Mouse (Mus musculus): ENCODE data around the gene 2810408A11Rik. TPM values are rescaled to one million over a fixed set of nuclear protein-coding genes. Genes with fewer than 3 reads are reported as not detected.
"Not testable (repeated sequence)": the region's sequence is repeated elsewhere in the genome, so short reads cannot be mapped to it uniquely, and the experiment has no call there.

The 2810408A11Rik gene
- polyA plus RNA-seq, 1 experiment from 2014 or later = 3.6 TPM

GRCm38 (mm10) chr11:69921114-69922011 lies 20.6 kb upstream of the 2810408A11Rik start, which contains the start of gene Eif5a:
Eif5a (minus strand) TSS chr11:69921958.
- in situ Hi-C loops (cut with MboI; ENCODE audit: low pct_unique_long_range_greater_than_20kb) = no loop called here
- no peak for TF ChIP-seq CTCF (IDR thresholded peaks at IDR 0.05)
- no peaks in the 10 kb centered on the region for H3K27me3 ChIP-seq
- DNase-seq (ENCODE audit: low read depth, low spot score) (peak; percentile 99), ATAC-seq (peak; percentile 71)
- POLR2A ChIA-PET = interaction anchor here (0.6 to 2.6 kb wide), 6 partner anchors 15 to 734 kb away, joined by 3 to 7 read pairs (median 4); partner anchors contain the start of genes 2810408A11Rik and Neurl4
- CTCF ChIA-PET = interaction anchor here (0.9 to 6.0 kb wide), 3 partner anchors 12 to 40 kb away, joined by 3 to 43 read pairs (median 3); no protein-coding TSS in a partner anchor

DNA sequence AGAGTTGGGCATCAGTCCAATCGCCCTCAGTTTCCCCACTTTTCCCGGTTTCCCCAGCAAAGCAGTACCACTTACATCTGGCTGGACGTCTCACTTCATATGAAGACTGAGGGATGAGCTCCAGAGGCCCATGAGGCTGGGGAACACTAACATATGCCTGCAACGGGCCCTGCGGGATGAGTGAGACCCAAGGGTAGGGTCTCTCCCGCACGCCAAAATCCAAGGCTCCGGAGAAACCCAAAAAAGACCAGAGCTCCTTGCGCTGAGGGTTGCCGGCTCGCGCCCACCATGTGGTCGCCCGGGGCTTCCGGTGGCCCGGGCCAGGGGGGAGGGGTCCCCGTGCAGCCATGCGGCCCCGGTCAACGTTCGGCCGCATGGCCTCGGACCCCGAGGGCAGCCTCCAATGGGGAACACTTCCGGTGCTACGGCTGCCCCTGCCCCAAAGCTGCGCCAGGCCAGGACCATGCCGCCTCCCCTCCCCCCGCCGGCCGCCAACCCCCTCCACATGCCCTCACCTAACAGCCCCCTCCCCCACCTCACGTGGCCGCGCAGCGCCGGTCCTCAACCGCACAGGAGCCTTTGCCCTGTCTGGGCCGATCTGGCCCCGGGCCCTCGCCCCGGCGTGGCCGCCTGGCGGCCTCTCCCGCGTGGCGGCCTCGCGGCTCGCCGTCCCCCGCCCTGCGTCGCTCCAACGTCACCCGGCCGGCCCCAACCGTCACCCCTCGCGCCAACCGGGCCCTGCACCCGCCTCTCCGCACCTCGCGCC lies 19.7 kb upstream of the 2810408A11Rik start:
- POLR2A ChIA-PET = interaction anchor here (0.5 to 2.6 kb wide), 5 partner anchors 16 to 322 kb away, joined by 3 to 7 read pairs (median 6); partner anchors contain the start of genes 2810408A11Rik and Neurl4
- CTCF ChIA-PET = interaction anchor here (0.9 to 6.0 kb wide), 4 partner anchors 12 to 43 kb away, joined by 3 to 43 read pairs (median 3); partner anchors contain the start of gene Tmem95
- in situ Hi-C loops (cut with MboI; ENCODE audit: low pct_unique_long_range_greater_than_20kb) = no loop called here
- DNase-seq (ENCODE audit: low read depth, low spot score) (no peak), ATAC-seq (peak; percentile 3)
- H3K27me3 ChIP-seq = no peaks in the 10 kb centered on the region
- no peak for TF ChIP-seq CTCF (IDR thresholded peaks at IDR 0.05)

DNA sequence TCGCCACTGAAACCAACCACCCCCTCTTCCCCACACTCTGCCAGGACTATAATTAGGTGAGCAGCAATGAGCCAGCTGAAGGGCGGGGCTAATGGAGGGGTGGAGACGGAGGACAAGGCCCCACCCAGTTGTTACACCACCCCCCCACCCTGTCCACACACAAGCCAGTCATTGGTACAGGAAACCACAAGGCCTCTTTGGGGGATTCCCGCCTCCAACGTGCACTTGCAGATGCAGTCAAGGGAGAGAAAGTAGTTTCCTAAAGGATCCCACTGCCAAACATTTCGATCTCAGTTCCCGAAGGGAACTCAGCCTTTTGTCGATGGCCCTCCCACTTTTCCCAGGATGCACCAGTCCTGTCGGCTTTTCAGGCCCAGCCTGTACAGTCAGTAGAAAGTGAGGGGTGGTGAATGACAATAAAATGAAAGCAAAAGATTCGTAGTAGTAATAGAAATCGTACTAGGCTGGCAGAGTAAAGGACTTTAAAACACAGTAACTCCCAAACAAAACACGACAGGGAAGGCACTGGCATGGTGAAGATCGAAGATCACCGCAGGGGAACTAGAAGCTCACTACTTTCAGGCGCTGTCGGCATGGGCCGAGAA lies 19.0 kb upstream of the 2810408A11Rik start:
- DNase-seq (ENCODE audit: low read depth, low spot score) = peak; percentile 64
- ChIA-PET CTCF (interaction anchor here (1.0 to 1.2 kb wide), 2 partner anchors 11 to 42 kb away, joined by 3 read pairs; partner anchors contain the start of gene Tmem95), POLR2A (interaction anchor here (0.5 to 2.6 kb wide), 3 partner anchors 17 to 102 kb away, joined by 6 to 7 read pairs (median 7); partner anchors contain the start of genes 2810408A11Rik and Neurl4)
- in situ Hi-C loops (cut with MboI; ENCODE audit: low pct_unique_long_range_greater_than_20kb) = no loop called here
- TF ChIP-seq CTCF (IDR thresholded peaks at IDR 0.05) = no peak
- H3K27me3 ChIP-seq = no peaks in the 10 kb centered on the region
- peak; percentile 7 for ATAC-seq

DNA sequence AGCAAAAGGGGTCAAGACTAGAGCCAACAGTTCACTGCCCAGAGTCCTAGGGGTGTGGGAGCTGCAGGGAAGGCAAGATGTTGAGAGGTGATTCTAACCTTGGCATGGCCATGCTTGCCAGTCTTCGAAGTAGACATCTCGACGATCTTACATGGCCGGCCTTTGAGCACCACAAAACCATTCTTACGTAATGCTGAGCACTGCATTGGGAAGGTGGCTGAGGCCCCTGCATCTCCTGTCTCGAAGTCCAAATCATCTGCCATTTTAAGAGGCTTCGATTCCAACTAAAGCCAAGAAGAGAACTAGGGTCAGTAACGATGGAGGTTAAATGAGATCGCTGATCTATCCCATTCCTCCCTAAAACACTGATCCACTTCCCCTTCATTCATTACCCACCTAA lies 18.3 kb upstream of the 2810408A11Rik start:
- CTCF ChIA-PET = interaction anchor here (1.2 kb wide), 1 partner anchor 11 kb away, joined by 3 read pairs; no protein-coding TSS in a partner anchor
- no peaks in the 10 kb centered on the region for H3K27me3 ChIP-seq
- DNase-seq (ENCODE audit: low read depth, low spot score) (no peak), ATAC-seq (no peak)
- in situ Hi-C loops (cut with MboI; ENCODE audit: low pct_unique_long_range_greater_than_20kb) = no loop called here
- TF ChIP-seq CTCF (IDR thresholded peaks at IDR 0.05) = no peak
- POLR2A ChIA-PET = interaction anchor here (1.7 kb wide), 1 partner anchor 19 kb away, joined by 6 read pairs; the partner anchor contains the start of genes 2810408A11Rik and Neurl4

- POLR2A ChIA-PET = no interaction called here
- no peaks in the 10 kb centered on the region for H3K27me3 ChIP-seq
These were observed 17.3 kb upstream of the 2810408A11Rik start for GRCm38 (mm10) chr11:69918118-69918517.

GRCm38 (mm10) chr11:69917379-69917948 lies 16.7 kb upstream of the 2810408A11Rik start:
- TF ChIP-seq CTCF (IDR thresholded peaks at IDR 0.05) = no peak
- ATAC-seq (no peak), DNase-seq (ENCODE audit: low read depth, low spot score) (no peak)
- H3K27me3 ChIP-seq = no peaks in the 10 kb centered on the region
- CTCF ChIA-PET = no interaction called here
- in situ Hi-C loops (cut with MboI; ENCODE audit: low pct_unique_long_range_greater_than_20kb) = no loop called here
- POLR2A ChIA-PET = interaction anchor here (0.6 kb wide), 2 partner anchors 36 to 194 kb away, joined by 3 to 4 read pairs; no protein-coding TSS in a partner anchor

More at GRCm38 (mm10) chr11:69918118-69918517, 17.3 kb upstream of the 2810408A11Rik start:
- CTCF ChIA-PET = no interaction called here
- no peak for TF ChIP-seq CTCF (IDR thresholded peaks at IDR 0.05)
- ATAC-seq (no peak), DNase-seq (ENCODE audit: low read depth, low spot score) (no peak)
- in situ Hi-C loops (cut with MboI; ENCODE audit: low pct_unique_long_range_greater_than_20kb) = no loop called here

DNA sequence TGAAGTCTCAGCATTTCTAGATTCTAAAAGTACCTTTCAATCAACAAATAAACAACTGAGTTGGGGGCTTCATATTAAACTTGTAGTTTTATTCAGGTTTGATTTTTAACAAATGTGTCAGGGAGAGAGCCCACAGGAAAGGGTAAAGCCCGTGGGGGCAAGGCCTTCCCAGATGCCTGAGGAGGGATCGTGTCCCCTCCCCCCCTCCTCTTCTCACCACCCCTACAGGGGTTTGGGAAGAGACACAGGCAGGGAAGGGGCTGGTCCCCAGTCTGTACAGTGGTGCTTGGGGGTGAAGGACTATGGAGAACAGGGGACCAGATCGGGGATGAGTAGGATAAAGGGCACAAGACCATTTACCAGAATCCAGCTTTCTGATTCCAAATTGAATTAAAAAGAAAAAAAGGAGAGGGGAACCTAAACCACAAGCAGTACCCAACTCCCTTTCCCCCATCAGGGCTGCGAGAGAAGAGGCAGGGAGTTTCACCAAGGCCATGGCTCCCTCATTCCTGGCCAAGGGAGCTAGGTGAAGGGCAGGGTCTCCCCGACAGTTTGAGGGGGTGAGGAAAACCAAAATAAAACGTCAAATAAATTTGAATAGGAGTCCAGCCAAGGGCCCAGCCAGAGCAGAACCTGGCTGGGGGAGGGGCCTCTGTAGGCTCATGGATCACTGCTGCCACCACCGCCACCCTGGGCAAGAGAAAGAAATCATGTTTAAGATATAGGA lies 16.0 kb upstream of the 2810408A11Rik start:
- POLR2A ChIA-PET = interaction anchor here (0.6 kb wide), 2 partner anchors 35 to 193 kb away, joined by 3 to 4 read pairs; no protein-coding TSS in a partner anchor
- CTCF ChIA-PET; DNase-seq (ENCODE audit: low read depth, low spot score); ATAC-seq; in situ Hi-C loops (cut with MboI; ENCODE audit: low pct_unique_long_range_greater_than_20kb); H3K27me3 ChIP-seq: not testable (repeated sequence)

DNA sequence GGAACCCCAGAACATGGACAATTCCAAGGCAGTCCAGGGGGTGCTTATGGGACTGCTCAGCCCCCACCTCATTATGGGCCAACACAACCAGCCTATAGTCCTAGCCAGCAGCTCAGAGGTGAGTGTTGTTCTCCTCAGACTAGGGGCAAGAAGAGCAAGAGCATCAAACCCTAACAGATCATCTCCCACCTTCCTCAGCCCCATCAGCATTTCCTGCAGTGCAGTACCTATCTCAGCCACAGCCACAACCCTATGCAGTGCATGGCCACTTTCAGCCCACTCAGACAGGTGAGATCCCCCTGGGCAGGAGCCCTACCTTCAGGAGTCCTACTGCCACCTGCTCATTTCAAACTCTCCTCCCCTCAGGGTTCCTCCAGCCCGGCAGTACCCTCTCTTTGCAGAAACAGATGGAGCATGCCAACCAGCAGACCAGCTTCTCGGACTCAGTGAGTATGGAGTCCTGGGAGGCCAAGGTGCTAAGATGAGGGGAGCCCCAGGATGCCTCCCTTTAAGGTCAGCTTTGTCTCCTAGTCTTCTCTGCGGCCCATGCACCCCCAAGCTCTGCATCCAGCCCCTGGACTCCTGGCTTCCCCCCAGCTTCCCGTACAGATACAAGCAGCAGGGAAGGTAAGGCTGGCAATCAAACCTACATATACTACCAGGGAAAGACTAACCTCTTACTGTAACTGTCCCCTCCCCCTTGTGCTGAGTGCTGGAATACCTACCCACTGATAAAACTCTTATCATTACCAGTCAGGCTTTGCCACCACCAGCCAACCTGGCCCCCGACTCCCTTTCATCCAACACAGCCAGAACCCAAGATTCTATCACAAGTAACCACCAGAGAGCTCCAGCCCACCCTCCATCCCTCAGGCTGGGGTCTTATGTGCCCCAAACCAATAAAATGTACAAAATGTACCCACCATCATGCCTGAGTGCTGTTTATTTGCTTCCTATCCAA lies 15.2 kb upstream of the 2810408A11Rik start:
- in situ Hi-C loops (cut with MboI; ENCODE audit: low pct_unique_long_range_greater_than_20kb) = no loop called here
- ChIA-PET CTCF (interaction anchor here (1.1 kb wide), 1 partner anchor 29 kb away, joined by 3 read pairs; no protein-coding TSS in a partner anchor), POLR2A (no interaction called here)
- H3K27me3 ChIP-seq = no peaks in the 10 kb centered on the region
- ATAC-seq (no peak), DNase-seq (ENCODE audit: low read depth, low spot score) (no peak)
- no peak for TF ChIP-seq CTCF (IDR thresholded peaks at IDR 0.05)
